Mouse (Mus musculus) E14TG2a.4 (cell line): Measurements from ENCODE around the gene Rassf1.

Experiments
- H3K27me3 ChIP-seq: 2 replicates; pipeline ENCODE4 v1.6.1; 2014; ENCODE audit warnings: low read length, control low read depth; ENCODE audit not compliant: insufficient read depth
- H3K36me3 ChIP-seq: 2 replicates; pipeline ENCODE4 v1.6.1; 2014; ENCODE audit warnings: low read length, control low read depth; ENCODE audit not compliant: insufficient read depth
- H3K4me1 ChIP-seq: replicated peaks from 2 replicates; pipeline ENCODE4 v1.6.1; 2014; ENCODE audit warnings: low read depth, low read length, control low read depth
- H3K4me3 ChIP-seq: replicated peaks from 2 replicates; pipeline ENCODE4 v1.5.1; 2014; ENCODE audit warnings: mild to moderate bottlenecking, low read length
- H3K9me3 ChIP-seq: 2 replicates; pipeline ENCODE4 v1.6.1; 2014; ENCODE audit warnings: low read length, control low read depth
- CTCF ChIP-seq: conservative IDR thresholded peaks from 2 replicates; pipeline ENCODE4 v1.5.1; 2014; ENCODE audit warnings: low read length
- NANOG ChIP-seq: IDR thresholded peaks from 2 replicates; pipeline ENCODE4 v1.6.1; 2014; ENCODE audit warnings: borderline replicate concordance, low read length, mixed read lengths
- POU5F1 ChIP-seq: IDR thresholded peaks from 2 replicates; pipeline ENCODE4 v1.6.1; 2014; ENCODE audit warnings: low read length, borderline replicate concordance

Rassf1 gene

GRCm38 (mm10) chr9:107550491-107551116 is 751 bp upstream of the Rassf1 start:
- Histone ChIP-seq H3K4me3 (peak overlapping the region; percentile 75), H3K27me3 (peaks cover 64% of the 10 kb centered on the region), H3K4me1 (peaks cover 78% of the 10 kb centered on the region), H3K9me3 (no peaks in the 10 kb centered on the region), H3K36me3 (no peaks in the 10 kb centered on the region)
- TF ChIP-seq POU5F1 (no peak; the same call in 1 of the 2 replicates), NANOG (no peak), CTCF (no peak)

- H3K36me3 ChIP-seq: peaks cover 6% of the 10 kb centered on the region
- peak overlapping the region; percentile 75 for H3K4me3 ChIP-seq
- peaks cover 81% of the 10 kb centered on the region for H3K4me1 ChIP-seq
- no peaks in the 10 kb centered on the region for H3K9me3 ChIP-seq
- peaks cover 64% of the 10 kb centered on the region for H3K27me3 ChIP-seq
- TF ChIP-seq NANOG: no peak
- TF ChIP-seq CTCF: no peak
Measured at GRCm38 (mm10) chr9:107551890-107552355, 568 bp downstream of the Rassf1 start.

- peaks cover 58% of the 10 kb centered on the region for H3K27me3 ChIP-seq
- no peaks in the 10 kb centered on the region for H3K9me3 ChIP-seq
- peaks cover 15% of the 10 kb centered on the region for H3K36me3 ChIP-seq
- H3K4me3 ChIP-seq: peak overlapping the region; percentile 87
- peaks cover 77% of the 10 kb centered on the region for H3K4me1 ChIP-seq
- no peak for TF ChIP-seq NANOG
- no peak for TF ChIP-seq CTCF
- TF ChIP-seq POU5F1: no peak
Measured at GRCm38 (mm10) chr9:107552690-107553393, 1.5 kb downstream of the Rassf1 start.

GRCm38 (mm10) chr9:107553541-107554318 is 2.4 kb downstream of the Rassf1 start:
- peaks cover 49% of the 10 kb centered on the region for H3K27me3 ChIP-seq
- peaks cover 24% of the 10 kb centered on the region for H3K36me3 ChIP-seq
- TF ChIP-seq CTCF: no peak
- peaks cover 75% of the 10 kb centered on the region for H3K4me1 ChIP-seq
- H3K4me3 ChIP-seq: peak overlapping the region; percentile 87
- no peaks in the 10 kb centered on the region for H3K9me3 ChIP-seq

- H3K27me3 ChIP-seq: peaks cover 43% of the 10 kb centered on the region
- H3K9me3 ChIP-seq: no peaks in the 10 kb centered on the region
- peaks cover 69% of the 10 kb centered on the region for H3K4me1 ChIP-seq
- H3K36me3 ChIP-seq: peaks cover 31% of the 10 kb centered on the region
- peak overlapping the region; percentile 87 for H3K4me3 ChIP-seq
- TF ChIP-seq CTCF: no peak
- no peak for TF ChIP-seq NANOG
- no peak for TF ChIP-seq POU5F1
Measured at GRCm38 (mm10) chr9:107554319-107554825, 3.0 kb downstream of the Rassf1 start.

- Histone ChIP-seq H3K36me3 (peaks cover 37% of the 10 kb centered on the region), H3K4me3 (peak overlapping the region; percentile 87), H3K9me3 (no peaks in the 10 kb centered on the region), H3K27me3 (peaks cover 36% of the 10 kb centered on the region), H3K4me1 (peaks cover 62% of the 10 kb centered on the region)
- TF ChIP-seq NANOG (no peak), POU5F1 (no peak)
Measured at GRCm38 (mm10) chr9:107555031-107555457, 3.7 kb downstream of the Rassf1 start.

- Histone ChIP-seq H3K9me3 (no peaks in the 10 kb centered on the region), H3K4me3 (peak overlapping the region; percentile 87), H3K4me1 (peaks cover 56% of the 10 kb centered on the region), H3K36me3 (peaks cover 44% of the 10 kb centered on the region), H3K27me3 (peaks cover 30% of the 10 kb centered on the region)
- TF ChIP-seq NANOG: no peak
- TF ChIP-seq POU5F1: no peak
- no peak for TF ChIP-seq CTCF
Measured at GRCm38 (mm10) chr9:107555701-107556100, 4.3 kb downstream of the Rassf1 start.

- TF ChIP-seq NANOG: no peak
- no peak for TF ChIP-seq CTCF
- TF ChIP-seq POU5F1: no peak
- no peak overlapping the region for H3K4me3 ChIP-seq
- no peaks in the 10 kb centered on the region for H3K9me3 ChIP-seq
- peaks cover 23% of the 10 kb centered on the region for H3K27me3 ChIP-seq
- peaks cover 53% of the 10 kb centered on the region for H3K4me1 ChIP-seq
- H3K36me3 ChIP-seq: peaks cover 51% of the 10 kb centered on the region
Measured at GRCm38 (mm10) chr9:107556346-107556745, 5.0 kb downstream of the Rassf1 start.
